Mouse (Mus musculus): ENCODE measurements around the gene Npat.

- TF ChIP-seq CTCF (IDR thresholded peaks at IDR 0.05; ENCODE audit: low read depth, low read length) (no peak), TAL1 (conservative IDR thresholded peaks at IDR 0.05; ENCODE audit: low read depth, low read length) (no peak), GATA1 (IDR thresholded peaks at IDR 0.05; ENCODE audit: borderline replicate concordance, low read length) (no peak), POLR2AphosphoS5 (IDR thresholded peaks at IDR 0.05; ENCODE audit: insufficient replicate concordance, low read depth, low read length) (no peak)
These were observed 66.5 kb downstream of the Npat start for GRCm38 (mm10) chr9:53603384-53603783.

All from G1E (cell line).